Mouse (Mus musculus) heart, embryonic 10.5 days (tissue): ENCODE data around the gene Cfap97d2. TPM values are rescaled to one million over a fixed set of nuclear protein-coding genes. Genes with fewer than 3 reads are reported as not detected.
A peak's percentile ranks its signal among the peaks of the same experiment; 100 is the strongest.

Experiments
- DNase-seq: peaks from one replicate; pipeline ENCODE4 v3.0.0-alpha.2; 2017; ENCODE audit warnings: low spot score
- H3K27ac ChIP-seq: fragments of 300-500 bp; sonication (generic); 2 replicates; pipeline ENCODE4 v1.5.1; 2016; ENCODE audit warnings: mild to moderate bottlenecking
- H3K27me3 ChIP-seq: fragments of 300-500 bp; sonication (generic); 2 replicates; pipeline ENCODE4 v1.6.1; 2016; ENCODE audit warnings: mild to moderate bottlenecking; ENCODE audit not compliant: poor library complexity, insufficient read depth, severe bottlenecking
- H3K36me3 ChIP-seq: fragments of 300-500 bp; sonication (generic); 2 replicates; pipeline ENCODE4 v1.6.1; 2016; ENCODE audit warnings: mild to moderate bottlenecking, moderate library complexity
- H3K4me1 ChIP-seq: fragments of 300-500 bp; sonication (generic); 2 replicates; pipeline ENCODE4 v1.6.1; 2016; ENCODE audit warnings: mild to moderate bottlenecking
- H3K4me3 ChIP-seq: fragments of 300-500 bp; sonication (generic); 2 replicates; pipeline ENCODE4 v1.5.1; 2016; ENCODE audit warnings: mild to moderate bottlenecking, moderate library complexity
- H3K9me3 ChIP-seq: fragments of 300-500 bp; sonication (generic); 2 replicates; pipeline ENCODE4 v1.6.1; 2016; ENCODE audit warnings: mild to moderate bottlenecking, moderate library complexity
- WGBS: fragments of 180-500 bp; shearing (Covaris S2); methylation state at CpG from one replicate; pipeline ENCODE4 v1.1.7; 2016; 5-methylcytosine and 5-hydroxymethylcytosine counted together
- polyA plus RNA-seq: library from polyadenylated mRNA; unstranded; fragments of >200 nt; fragmentation: Nextera tagmentation; extraction: Ambion mirVana; gene quantifications from 2 replicates; pipeline ENCODE4 v1.2.1, GENCODE M21; 2016

Cfap97d2 gene
- polyA plus RNA-seq, 1 experiment from 2014 or later, result not detected

DNA sequence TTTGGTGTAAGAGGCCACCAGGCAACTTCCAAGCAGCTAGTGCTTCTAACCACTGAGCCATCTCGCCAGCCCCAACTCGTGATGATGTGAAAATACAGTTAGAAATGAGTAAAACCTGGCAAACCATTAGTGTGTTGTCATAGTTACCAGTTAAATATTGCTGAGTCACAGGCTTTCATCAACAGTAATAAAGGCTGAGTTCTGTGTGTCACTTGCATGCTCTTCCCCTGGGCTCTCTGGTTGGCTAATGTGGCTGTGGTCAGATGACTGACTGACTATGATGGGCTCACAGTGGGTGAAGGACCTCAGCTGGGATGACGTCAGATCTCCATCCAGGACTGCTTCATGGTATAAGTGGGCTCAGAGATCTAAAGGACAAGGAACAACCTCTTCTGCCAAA, 74.8 kb downstream of the Cfap97d2 start:
- H3K36me3 ChIP-seq, result peaks cover 66% of the 10 kb centered on the region
- H3K4me1 ChIP-seq, result peaks cover 7% of the 10 kb centered on the region; the same call in 1 of the 2 replicates
- no peak overlapping the region for H3K4me3 ChIP-seq
- H3K27ac ChIP-seq, result no peak overlapping the region
- WGBS, result 84% methylated on average over 3 of the region's 3 CpGs
- H3K27me3 ChIP-seq, result no peaks in the 10 kb centered on the region
- no peak for DNase-seq
- no peaks in the 10 kb centered on the region for H3K9me3 ChIP-seq

GRCm38 (mm10) chr8:13785250-13785763, 79.6 kb downstream of the Cfap97d2 start, which contains the start of gene Upf3a:
Upf3a (plus strand) TSS chr8:13785615.
- H3K27me3 ChIP-seq, result no peaks in the 10 kb centered on the region
- H3K36me3 ChIP-seq, result peaks cover 36% of the 10 kb centered on the region
- no peaks in the 10 kb centered on the region for H3K9me3 ChIP-seq
- peaks cover 13% of the 10 kb centered on the region for H3K4me1 ChIP-seq
- peak; percentile 97 for DNase-seq
- H3K4me3 ChIP-seq, result peak within 1 kb of the TSS; percentile 80
- H3K27ac ChIP-seq, result peak within 1 kb of the TSS; percentile 100
- under 1% methylated on average over 47 of the region's 47 CpGs for WGBS

DNA sequence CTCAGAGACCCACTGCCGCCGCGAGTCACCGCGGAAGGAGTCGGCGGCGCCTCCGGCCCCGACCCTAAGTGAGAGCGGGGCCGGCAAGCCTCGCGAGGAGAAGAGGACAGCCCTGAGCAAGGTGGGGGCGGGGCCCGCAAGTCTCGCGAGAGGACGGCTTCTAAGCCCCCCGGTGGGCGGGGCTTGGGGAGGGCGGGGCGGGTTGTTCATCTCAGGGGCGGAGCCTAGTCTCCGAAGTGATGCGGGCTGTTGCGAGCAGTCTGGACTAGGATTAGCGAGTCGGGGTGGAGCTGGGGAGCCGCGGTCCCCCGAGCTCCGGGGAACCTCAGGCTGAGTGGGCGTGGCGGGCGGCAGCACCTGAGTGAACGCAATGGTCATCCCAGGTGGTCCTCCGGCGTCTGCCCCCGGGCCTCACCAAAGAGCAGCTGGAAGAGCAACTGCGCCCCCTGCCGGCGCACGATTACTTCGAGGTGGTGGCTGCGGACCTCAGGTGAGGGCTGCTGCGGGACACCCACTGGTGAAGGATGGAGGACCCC, 80.1 kb downstream of the Cfap97d2 start:
- no peaks in the 10 kb centered on the region for H3K9me3 ChIP-seq
- H3K27me3 ChIP-seq, result no peaks in the 10 kb centered on the region
- H3K4me1 ChIP-seq, result peaks cover 13% of the 10 kb centered on the region
- peak overlapping the region; percentile 80 for H3K4me3 ChIP-seq
- whole genome bisulfite sequencing, result under 1% methylated on average over 39 of the region's 47 CpGs
- peak; percentile 97 for DNase-seq
- H3K27ac ChIP-seq, result peak overlapping the region; percentile 100
- H3K36me3 ChIP-seq, result peaks cover 30% of the 10 kb centered on the region

DNA sequence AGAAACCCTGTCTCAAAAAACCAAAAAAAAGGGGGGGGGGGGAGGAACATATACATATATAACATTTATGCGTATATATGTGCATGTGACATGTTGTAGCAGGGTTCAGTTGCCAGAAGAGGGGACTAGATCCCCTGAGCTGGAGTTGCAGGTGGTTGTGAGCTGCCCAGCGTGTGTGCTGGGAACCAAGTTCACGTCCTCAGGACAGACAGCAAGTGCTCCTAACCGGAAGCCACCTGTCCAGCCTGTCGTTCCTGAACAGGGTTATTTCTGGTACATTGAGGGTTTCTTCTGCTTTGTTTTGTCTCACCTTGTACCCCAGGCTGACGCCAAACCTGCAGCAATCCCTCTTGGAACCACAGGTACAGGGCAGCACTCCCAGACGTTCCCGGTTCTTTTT, 83.9 kb downstream of the Cfap97d2 start:
- Histone ChIP-seq H3K4me1 (peaks cover 6% of the 10 kb centered on the region), H3K27me3 (no peaks in the 10 kb centered on the region), H3K36me3 (peaks cover 42% of the 10 kb centered on the region), H3K9me3 (no peaks in the 10 kb centered on the region), H3K4me3 (no peak overlapping the region), H3K27ac (no peak overlapping the region)
- WGBS, result 96% methylated on average over 8 of the region's 8 CpGs
- DNase-seq, result peak; percentile 55

Other genes starting within 250 kb of the Cfap97d2 start
- 13.8 and 23.3 TPM in 2 replicates for gene Gas6, start 211.4 kb upstream of the Cfap97d2 start, polyA plus RNA-seq
- not detected in 2 replicates for gene 1700029H14Rik, start 143.4 kb upstream of the Cfap97d2 start, polyA plus RNA-seq
- gene Rasa3, start 28.3 kb upstream of the Cfap97d2 start, polyA plus RNA-seq, result 33.0 and 48.0 TPM in 2 replicates
- gene Cdc16, start 51.8 kb downstream of the Cfap97d2 start, polyA plus RNA-seq, result 160 and 186 TPM in 2 replicates
- gene Upf3a, start 79.7 kb downstream of the Cfap97d2 start, polyA plus RNA-seq, result 25.7 and 34.1 TPM in 2 replicates
- not detected in 2 replicates for gene AF366264, start 132.5 kb downstream of the Cfap97d2 start, polyA plus RNA-seq
- gene Champ1, start 163.8 kb downstream of the Cfap97d2 start, polyA plus RNA-seq, result 22.5 and 29.2 TPM in 2 replicates
- gene Coprs, start 184.4 kb downstream of the Cfap97d2 start, polyA plus RNA-seq, result 84.0 and 91.7 TPM in 2 replicates